Mouse (Mus musculus): Measurements from ENCODE around the gene Vrk1. TPM values are rescaled to one million over a fixed set of nuclear protein-coding genes. Genes with fewer than 3 reads are reported as not detected.

The Vrk1 gene
- 9.2 and 11.6 TPM in 2 replicates for polyA plus RNA-seq (2012; rRNA removed)

GRCm38 (mm10) chr12:106010065-106010915, at the start of gene Vrk1:
Gene Vrk1, plus strand, starts transcription at chr12:106010228.
- H3K4me1 ChIP-seq (ENCODE audit: control insufficient read depth, insufficient read depth, low read length): peaks cover 15% of the 10 kb centered on the region
- peak within 1 kb of the TSS; percentile 92 for H3K4me3 ChIP-seq (ENCODE audit: control insufficient read depth, low read depth, low read length)
- TF ChIP-seq CTCF (IDR thresholded peaks at IDR 0.05; ENCODE audit: control insufficient read depth, insufficient read depth, insufficient replicate concordance, low read depth, low read length) (no peak), POLR2A (IDR thresholded peaks at IDR 0.05; ENCODE audit: control insufficient read depth, low read depth, low read length) (peak; percentile 80)
- H3K36me3 ChIP-seq (ENCODE audit: control insufficient read depth, insufficient read depth, low read length): no peaks in the 10 kb centered on the region
- H3K27ac ChIP-seq (ENCODE audit: control insufficient read depth, insufficient read depth, low read depth, low read length): peak within 1 kb of the TSS; percentile 78
- no peaks in the 10 kb centered on the region for H3K27me3 ChIP-seq (ENCODE audit: control insufficient read depth, insufficient read depth, low read length)

- Histone ChIP-seq H3K4me1 (ENCODE audit: control insufficient read depth, insufficient read depth, low read length) (peaks cover 3% of the 10 kb centered on the region), H3K4me3 (ENCODE audit: control insufficient read depth, low read depth, low read length) (no peak overlapping the region), H3K27me3 (ENCODE audit: control insufficient read depth, insufficient read depth, low read length) (no peaks in the 10 kb centered on the region), H3K36me3 (ENCODE audit: control insufficient read depth, insufficient read depth, low read length) (no peaks in the 10 kb centered on the region), H3K27ac (ENCODE audit: control insufficient read depth, insufficient read depth, low read depth, low read length) (no peak overlapping the region)
- TF ChIP-seq POLR2A (IDR thresholded peaks at IDR 0.05; ENCODE audit: control insufficient read depth, low read depth, low read length) (no peak), CTCF (IDR thresholded peaks at IDR 0.05; ENCODE audit: control insufficient read depth, insufficient read depth, insufficient replicate concordance, low read depth, low read length) (no peak)
Measured at GRCm38 (mm10) chr12:105960592-105961330, 49.3 kb upstream of the Vrk1 start.

GRCm38 (mm10) chr12:105961667-105962066, 48.4 kb upstream of the Vrk1 start:
- no peak overlapping the region for H3K4me3 ChIP-seq (ENCODE audit: control insufficient read depth, low read depth, low read length)

GRCm38 (mm10) chr12:105962103-105963011, 47.7 kb upstream of the Vrk1 start:
- TF ChIP-seq POLR2A (IDR thresholded peaks at IDR 0.05; ENCODE audit: control insufficient read depth, low read depth, low read length) (0 out of 2 replicates have a peak, but pooled peaks have one; percentile 8), CTCF (IDR thresholded peaks at IDR 0.05; ENCODE audit: control insufficient read depth, insufficient read depth, insufficient replicate concordance, low read depth, low read length) (peak; percentile 98)
- H3K27ac ChIP-seq (ENCODE audit: control insufficient read depth, insufficient read depth, low read depth, low read length): no peak overlapping the region
- H3K27me3 ChIP-seq (ENCODE audit: control insufficient read depth, insufficient read depth, low read length): no peaks in the 10 kb centered on the region
- peak overlapping the region; percentile 73 for H3K4me3 ChIP-seq (ENCODE audit: control insufficient read depth, low read depth, low read length)
- H3K36me3 ChIP-seq (ENCODE audit: control insufficient read depth, insufficient read depth, low read length): no peaks in the 10 kb centered on the region
- peaks cover 6% of the 10 kb centered on the region for H3K4me1 ChIP-seq (ENCODE audit: control insufficient read depth, insufficient read depth, low read length)

More at GRCm38 (mm10) chr12:105961667-105962066, 48.4 kb upstream of the Vrk1 start:
- Histone ChIP-seq H3K27me3 (ENCODE audit: control insufficient read depth, insufficient read depth, low read length) (no peaks in the 10 kb centered on the region), H3K27ac (ENCODE audit: control insufficient read depth, insufficient read depth, low read depth, low read length) (no peak overlapping the region), H3K4me1 (ENCODE audit: control insufficient read depth, insufficient read depth, low read length) (peaks cover 3% of the 10 kb centered on the region), H3K36me3 (ENCODE audit: control insufficient read depth, insufficient read depth, low read length) (no peaks in the 10 kb centered on the region)
- TF ChIP-seq CTCF (IDR thresholded peaks at IDR 0.05; ENCODE audit: control insufficient read depth, insufficient read depth, insufficient replicate concordance, low read depth, low read length) (no peak), POLR2A (IDR thresholded peaks at IDR 0.05; ENCODE audit: control insufficient read depth, low read depth, low read length) (no peak)

DNA sequence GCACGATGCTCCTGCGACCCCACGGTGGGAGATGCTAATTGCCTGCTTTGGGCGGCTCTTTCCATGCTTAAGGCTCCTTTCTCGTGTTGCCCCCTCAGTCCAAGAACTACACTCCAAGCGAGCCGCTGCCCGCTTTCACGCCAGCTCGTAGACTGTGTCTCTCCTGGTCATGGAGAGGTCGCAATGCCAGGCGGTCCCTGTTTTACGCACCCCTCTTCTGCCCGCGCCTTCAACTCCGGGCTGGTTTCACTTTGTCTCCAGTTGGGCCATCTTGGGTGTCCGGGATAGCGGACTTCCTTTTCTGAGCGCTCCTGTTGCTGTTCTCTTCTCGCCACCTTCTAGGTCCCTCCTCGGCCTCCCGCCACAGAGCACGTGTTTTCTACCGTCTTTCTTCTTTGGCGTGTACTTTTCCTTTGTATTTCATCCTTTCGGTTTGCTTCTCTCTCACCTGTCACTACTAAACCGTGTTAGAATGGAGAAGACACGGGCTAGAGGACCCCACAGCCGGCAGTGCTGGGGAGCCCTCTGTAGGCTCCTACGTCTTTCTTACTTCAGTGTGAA, 46.9 kb upstream of the Vrk1 start:
- H3K4me1 ChIP-seq (ENCODE audit: control insufficient read depth, insufficient read depth, low read length): peaks cover 13% of the 10 kb centered on the region
- TF ChIP-seq CTCF (IDR thresholded peaks at IDR 0.05; ENCODE audit: control insufficient read depth, insufficient read depth, insufficient replicate concordance, low read depth, low read length): no peak
- TF ChIP-seq POLR2A (IDR thresholded peaks at IDR 0.05; ENCODE audit: control insufficient read depth, low read depth, low read length): no peak
- H3K4me3 ChIP-seq (ENCODE audit: control insufficient read depth, low read depth, low read length): peak overlapping the region; percentile 73
- no peaks in the 10 kb centered on the region for H3K27me3 ChIP-seq (ENCODE audit: control insufficient read depth, insufficient read depth, low read length)
- H3K36me3 ChIP-seq (ENCODE audit: control insufficient read depth, insufficient read depth, low read length): no peaks in the 10 kb centered on the region
- H3K27ac ChIP-seq (ENCODE audit: control insufficient read depth, insufficient read depth, low read depth, low read length): no peak overlapping the region

DNA sequence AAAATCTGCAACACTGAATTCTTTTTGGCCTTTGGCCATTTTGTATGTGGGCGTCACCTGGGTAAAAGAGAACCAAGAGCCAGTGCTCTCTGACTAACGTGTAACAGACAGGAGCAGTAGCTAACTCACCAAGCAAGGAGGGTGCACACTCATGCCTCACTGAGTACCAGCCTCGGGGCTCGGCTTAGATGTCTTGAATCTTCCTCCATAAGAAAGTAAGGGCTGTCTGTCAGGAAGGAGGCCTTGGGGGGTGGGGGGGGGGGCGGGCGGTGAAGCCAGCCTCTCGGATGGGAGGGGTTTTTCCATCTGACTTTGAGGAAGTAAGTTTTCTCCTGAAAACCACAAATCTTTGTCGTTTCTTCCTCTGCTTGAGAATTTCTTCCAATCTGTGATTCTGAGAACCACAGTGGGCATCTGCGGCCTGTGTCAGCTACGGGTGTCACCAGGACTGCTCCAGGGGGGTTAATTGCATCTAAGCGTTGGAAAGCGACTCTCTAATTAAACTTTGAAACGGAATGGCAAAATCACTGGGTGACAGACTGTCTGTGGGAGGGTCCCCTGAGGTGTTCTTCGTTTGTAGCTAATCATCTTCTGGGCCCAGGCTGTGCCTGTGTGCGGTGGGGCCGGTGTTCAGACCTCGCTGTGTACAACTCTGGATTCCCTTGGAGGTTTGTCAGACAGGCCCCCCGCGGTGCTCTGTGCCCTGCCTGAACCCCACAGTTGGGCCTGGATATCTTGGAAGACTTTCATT, 43.0 kb upstream of the Vrk1 start:
- no peak for TF ChIP-seq CTCF (IDR thresholded peaks at IDR 0.05; ENCODE audit: control insufficient read depth, insufficient read depth, insufficient replicate concordance, low read depth, low read length)
- TF ChIP-seq POLR2A (IDR thresholded peaks at IDR 0.05; ENCODE audit: control insufficient read depth, low read depth, low read length): no peak
- peaks cover 15% of the 10 kb centered on the region for H3K4me1 ChIP-seq (ENCODE audit: control insufficient read depth, insufficient read depth, low read length)
- H3K36me3 ChIP-seq (ENCODE audit: control insufficient read depth, insufficient read depth, low read length): no peaks in the 10 kb centered on the region
- no peak overlapping the region for H3K27ac ChIP-seq (ENCODE audit: control insufficient read depth, insufficient read depth, low read depth, low read length)
- H3K4me3 ChIP-seq (ENCODE audit: control insufficient read depth, low read depth, low read length): no peak overlapping the region
- no peaks in the 10 kb centered on the region for H3K27me3 ChIP-seq (ENCODE audit: control insufficient read depth, insufficient read depth, low read length)

Measured in testis, adult 2 months (tissue).